Mouse (Mus musculus) layer of hippocampus, postnatal 10 days (tissue): ENCODE data around the gene Ankrd6. TPM values are rescaled to one million over a fixed set of nuclear protein-coding genes. Genes with fewer than 3 reads are reported as not detected.
"Not testable (repeated sequence)": the region's sequence is repeated elsewhere in the genome, so short reads cannot be mapped to it uniquely, and the experiment has no call there.

ENCODE experiments used
- DNase-seq, 2 experiments: peaks; one replicate each; pipeline ENCODE4 v3.0.0; 2021; ENCODE audit warnings: low spot score in 2 of 2
- long read RNA-seq: library from polyadenylated mRNA; stranded (forward); transcript quantifications from one replicate; pipeline ENCODE4 v2.0.0, GENCODE M21; 2023
- total RNA-seq, 2 experiments: library from RNA; stranded (reverse); gene quantifications; 2 replicates each; pipeline ENCODE4 v1.2.3; 2021

Gene Ankrd6
- 10 to 100 TPM; 30.7 to 32.1 TPM for total RNA-seq
- long read RNA-seq, full-length matches to known transcripts, result 4 of 9 reads
- long read RNA-seq, partial matches to known transcripts, result 1 of 9 reads
- long read RNA-seq, other reads (novel, unspliced or antisense), result 4 of 9 reads

- peak; percentile 89 to 91 for DNase-seq
Measured at GRCm38 (mm10) chr4:32950356-32951034, at the start of gene Ankrd6. Gene Ankrd6 (minus strand): TSS chr4:32950841.

- DNase-seq, result no peak
Measured at GRCm38 (mm10) chr4:32998996-32999395, 48.4 kb upstream of the Ankrd6 start.

GRCm38 (mm10) chr4:32997571-32997970 is 46.9 kb upstream of the Ankrd6 start:
- DNase-seq, result no peak

GRCm38 (mm10) chr4:32996083-32996482 is 45.4 kb upstream of the Ankrd6 start:
- no peak for DNase-seq

GRCm38 (mm10) chr4:32994168-32994567 is 43.5 kb upstream of the Ankrd6 start:
- no peak for DNase-seq

- DNase-seq, result no peak
Measured at GRCm38 (mm10) chr4:32989346-32989745, 38.7 kb upstream of the Ankrd6 start.

GRCm38 (mm10) chr4:32987006-32987405 is 36.4 kb upstream of the Ankrd6 start:
- DNase-seq, result no peak

GRCm38 (mm10) chr4:32985684-32986083 is 35.0 kb upstream of the Ankrd6 start:
- DNase-seq, result no peak

- peak; percentile 13 to 30 for DNase-seq
Measured at GRCm38 (mm10) chr4:32984801-32985675, 34.4 kb upstream of the Ankrd6 start.

- no peak for DNase-seq
Measured at GRCm38 (mm10) chr4:32984242-32984641, 33.6 kb upstream of the Ankrd6 start.

- DNase-seq, result peak; percentile 71 to 79
Measured at GRCm38 (mm10) chr4:32983176-32984155, 32.8 kb upstream of the Ankrd6 start.

GRCm38 (mm10) chr4:32982716-32983175 is 32.1 kb upstream of the Ankrd6 start, which contains the start of gene Rragd:
Gene Rragd (plus strand): TSS chr4:32983037.
- DNase-seq, result no peak

GRCm38 (mm10) chr4:32982041-32982715 is 31.5 kb upstream of the Ankrd6 start:
- peak; percentile 24 to 27 for DNase-seq

GRCm38 (mm10) chr4:32981617-32982016 is 31.0 kb upstream of the Ankrd6 start:
- DNase-seq, result no peak

- no peak for DNase-seq
Measured at GRCm38 (mm10) chr4:32980061-32980460, 29.4 kb upstream of the Ankrd6 start.

GRCm38 (mm10) chr4:32977331-32977730 is 26.7 kb upstream of the Ankrd6 start:
- DNase-seq, result no peak

GRCm38 (mm10) chr4:32964619-32965018 is 14.0 kb upstream of the Ankrd6 start:
- DNase-seq, result not testable (repeated sequence)

GRCm38 (mm10) chr4:32961394-32961793 is 10.8 kb upstream of the Ankrd6 start:
- DNase-seq, result no peak

- DNase-seq, result no peak
Measured at GRCm38 (mm10) chr4:32956423-32956822, 5.8 kb upstream of the Ankrd6 start.

- DNase-seq, result no peak
Measured at GRCm38 (mm10) chr4:32952681-32953080, 2.0 kb upstream of the Ankrd6 start.
